20 mouse cellular contexts compared by ENCODE assay signal in the genomic region with DNA sequence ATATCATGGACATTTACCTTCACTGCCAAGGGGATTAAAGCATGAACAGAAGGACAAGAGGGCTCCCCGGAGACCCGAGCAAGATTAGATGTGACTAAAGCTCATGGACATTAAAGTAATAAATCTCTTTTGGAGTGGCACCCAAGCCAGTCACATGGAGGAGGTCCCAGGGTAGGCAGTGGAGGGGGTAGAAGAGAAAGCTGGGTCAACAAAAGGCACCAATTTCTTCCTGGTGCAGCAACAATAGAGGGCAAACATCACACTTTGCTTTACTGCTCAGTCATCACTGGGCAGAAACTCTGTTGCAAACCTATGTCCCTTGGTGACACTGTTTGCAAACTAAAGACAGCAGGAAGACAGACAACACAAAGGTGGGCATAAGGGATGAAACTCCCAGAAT.
DNase-seq lines count a peak whose midpoint lies in the region; ATAC-seq and TF ChIP-seq lines count a peak whose summit lies in the region.
"Had no signal": no experiment of that assay in that cellular context is flagged by ENCODE, and none has a peak within 500 bp of the region (broad histone marks: within the 10 kb centered on the region; RNA-seq: fewer than 3 reads in every experiment).

No protein-coding gene starts in this region.

- H3K27ac ChIP-seq in spleen, adult 2 months (ENCODE audit: insufficient read depth, low read length) = peak overlapping the region; percentile 55; the same call in 1 of the 2 replicates
- no peak overlapping the region for H3K27ac ChIP-seq in stomach, embryonic 15.5 days
- H3K27ac ChIP-seq in stomach, postnatal 0 days (replicated peaks) = 0 out of 2 replicates have a peak overlapping the region, but pooled peaks have one; percentile 61

- peak; percentile 60 for ATAC-seq in stomach, embryonic 15.5 days (ENCODE audit: insufficient read depth, low FRiP score, low read depth)
- ATAC-seq in stomach, postnatal 0 days (ENCODE audit: low FRiP score, low TSS enrichment) = peak; percentile 55; the same call in 1 of the 2 replicates
- no peak for ATAC-seq in activated CD4-positive, CD25-positive, alpha-beta regulatory T cell, adult 4 months
- ATAC-seq: CD4-positive, CD25-positive, alpha-beta regulatory T cell, adult 4 months; Patski had no signal

- no peak for TF ChIP-seq POLR2A in spleen, adult 2 months (IDR thresholded peaks at IDR 0.05; ENCODE audit: low read depth, low read length)

- no peak for DNase-seq in spleen, adult 2 months (ENCODE audit: low read depth in 1 of 2, low spot score in 2 of 2)
- DNase-seq in spleen, postnatal 4 days (ENCODE audit: low spot score in 2 of 2) = no peak
- peak; percentile 30 for DNase-seq in stomach, postnatal 0 days (ENCODE audit: low spot score)
- no peak for DNase-seq in cerebellum, adult 11 months
- DNase-seq: adrenal gland, adult 2 months; adrenal gland, adult 8-10 months; adrenal gland, postnatal 10 days; adrenal gland, postnatal 14 days; adrenal gland, postnatal 25 days; adrenal gland, postnatal 36 days; cerebellum, adult 11-12 months; cerebellum, adult 18-20 months; cerebellum, adult 2 months; cerebellum, adult 8-10 months had no signal

- H3K36me3 ChIP-seq in spleen, adult 2 months (ENCODE audit: control insufficient read depth, insufficient read depth, low read length) = no peaks in the 10 kb centered on the region
- no peaks in the 10 kb centered on the region for H3K36me3 ChIP-seq in stomach, embryonic 15.5 days
- H3K36me3 ChIP-seq in stomach, postnatal 0 days (ENCODE audit: control insufficient read depth, insufficient read depth, low read length) = no peaks in the 10 kb centered on the region
- H3K36me3 ChIP-seq: G1E had no signal

- TF ChIP-seq EP300 in stomach, postnatal 0 days (optimal IDR thresholded peaks at IDR 0.05) = no peak

- peaks cover 12% of the 10 kb centered on the region; the same call in 1 of the 2 replicates for H3K4me1 ChIP-seq in spleen, adult 2 months (ENCODE audit: control insufficient read depth, insufficient read depth, insufficient read length)
- no peaks in the 10 kb centered on the region for H3K4me1 ChIP-seq in stomach, embryonic 15.5 days
- H3K4me1 ChIP-seq in stomach, postnatal 0 days (replicated peaks; ENCODE audit: control insufficient read depth, insufficient read depth) = no peaks in the 10 kb centered on the region

- no peak for TF ChIP-seq CTCF in spleen, adult 2 months (IDR thresholded peaks at IDR 0.05; ENCODE audit: extremely low read depth, insufficient read depth, insufficient read length, insufficient replicate concordance)
- no peak for TF ChIP-seq CTCF in stomach, postnatal 0 days (IDR thresholded peaks at IDR 0.05; ENCODE audit: low read depth)

- 71% methylated on average over 2 of the region's 2 CpGs for WGBS in spleen, adult 2 months
- 45% methylated on average over 2 of the region's 2 CpGs for WGBS in stomach, embryonic 15.5 days
- 30% methylated on average over 2 of the region's 2 CpGs for WGBS in stomach, postnatal 0 days

- H3K9ac ChIP-seq in stomach, embryonic 15.5 days = no peak overlapping the region
- no peak overlapping the region for H3K9ac ChIP-seq in stomach, postnatal 0 days (ENCODE audit: low read length)

- no peaks in the 10 kb centered on the region for H3K27me3 ChIP-seq in spleen, adult 2 months (ENCODE audit: control insufficient read depth, insufficient read depth, low read length)
- H3K27me3 ChIP-seq in stomach, embryonic 15.5 days (replicated peaks) = no peaks in the 10 kb centered on the region
- no peaks in the 10 kb centered on the region for H3K27me3 ChIP-seq in stomach, postnatal 0 days (ENCODE audit: control insufficient read depth, insufficient read depth, low read length)
- H3K27me3 ChIP-seq: CH12.LX, Patski had no signal

- H3K4me3 ChIP-seq in spleen, adult 2 months (ENCODE audit: extremely low read depth, insufficient read depth, insufficient read length) = no peak overlapping the region
- H3K4me3 ChIP-seq in stomach, embryonic 15.5 days (replicated peaks) = no peak overlapping the region
- no peak overlapping the region for H3K4me3 ChIP-seq in stomach, postnatal 0 days (ENCODE audit: low read depth, low read length)

- no peaks in the 10 kb centered on the region for H3K9me3 ChIP-seq in stomach, embryonic 15.5 days
- no peaks in the 10 kb centered on the region for H3K9me3 ChIP-seq in stomach, postnatal 0 days (ENCODE audit: control insufficient read depth, low read length)
- H3K9me3 ChIP-seq: G1E had no signal

- no peak overlapping the region for H3K4me2 ChIP-seq in stomach, embryonic 15.5 days
- no peak overlapping the region for H3K4me2 ChIP-seq in stomach, postnatal 0 days (replicated peaks; ENCODE audit: low read depth)
